Mouse (Mus musculus): ENCODE data around the gene Sumo3.

Sumo3 gene

GRCm38 (mm10) chr10:77627497-77627896, 21.6 kb downstream of the Sumo3 start:
- peak; percentile 88 for DNase-seq

- no peak for DNase-seq
Observed at GRCm38 (mm10) chr10:77629163-77629562, 23.3 kb downstream of the Sumo3 start.

GRCm38 (mm10) chr10:77629970-77630369, 24.1 kb downstream of the Sumo3 start:
- DNase-seq, result no peak

GRCm38 (mm10) chr10:77634016-77634415, 28.1 kb downstream of the Sumo3 start:
- DNase-seq, result no peak

GRCm38 (mm10) chr10:77634452-77635231, 28.7 kb downstream of the Sumo3 start:
- DNase-seq, result peak; percentile 63

- DNase-seq, result no peak
Observed at GRCm38 (mm10) chr10:77636234-77636922, 30.5 kb downstream of the Sumo3 start.

- peak; percentile 63 for DNase-seq
Observed at GRCm38 (mm10) chr10:77638956-77639355, 33.1 kb downstream of the Sumo3 start.

GRCm38 (mm10) chr10:77643160-77643559, 37.3 kb downstream of the Sumo3 start:
- peak; percentile 27 for DNase-seq

- DNase-seq, result no peak
Observed at GRCm38 (mm10) chr10:77645571-77645970, 39.7 kb downstream of the Sumo3 start.

- DNase-seq, result no peak
Observed at GRCm38 (mm10) chr10:77647461-77647860, 41.6 kb downstream of the Sumo3 start.

- no peak for DNase-seq
Observed at GRCm38 (mm10) chr10:77647901-77648300, 42.0 kb downstream of the Sumo3 start.

- no peak for DNase-seq
Observed at GRCm38 (mm10) chr10:77652046-77652445, 46.1 kb downstream of the Sumo3 start.

- DNase-seq, result peak; percentile 70
Observed at GRCm38 (mm10) chr10:77658286-77658994, 52.5 kb downstream of the Sumo3 start.

- DNase-seq, result no peak
Observed at GRCm38 (mm10) chr10:77663949-77664665, 58.2 kb downstream of the Sumo3 start.

- DNase-seq, result no peak
Observed at GRCm38 (mm10) chr10:77666342-77666741, 60.4 kb downstream of the Sumo3 start.

- DNase-seq, result no peak
Observed at GRCm38 (mm10) chr10:77667402-77667801, 61.5 kb downstream of the Sumo3 start.
